In the genomic region with DNA sequence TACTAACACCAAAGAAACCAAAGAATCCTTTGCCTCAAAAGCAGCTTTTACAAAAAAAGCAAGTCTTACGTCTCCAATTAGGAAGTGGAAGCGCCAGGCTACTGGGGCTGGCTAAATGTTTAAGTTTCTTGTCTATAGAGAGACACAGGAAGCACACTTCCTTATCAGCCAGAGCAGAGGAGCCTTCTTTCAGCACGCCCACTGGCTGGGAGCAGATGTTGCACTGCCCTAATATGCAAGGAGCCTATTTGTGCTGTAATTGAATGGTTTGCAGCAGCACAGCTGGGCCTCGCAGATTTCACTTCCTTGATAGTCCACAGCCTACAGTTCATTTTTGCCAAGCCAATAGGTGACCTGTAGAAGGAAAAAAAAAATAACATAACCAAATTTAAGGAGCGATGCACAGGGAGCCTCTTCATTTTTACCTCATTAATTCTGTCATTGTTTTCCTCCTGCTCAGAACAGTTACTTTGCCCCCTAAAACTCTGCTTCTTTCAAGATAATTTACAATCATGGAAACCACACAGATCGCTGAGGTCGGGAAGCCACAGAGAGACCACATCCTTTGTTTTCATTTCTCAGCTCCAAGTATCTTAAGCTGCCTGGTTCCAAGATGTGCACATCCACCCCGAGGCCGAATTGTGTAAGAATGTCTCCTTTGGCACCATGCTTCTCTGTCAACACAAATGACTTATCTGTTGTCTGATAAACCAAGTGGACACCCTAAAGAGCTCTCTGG, we compare ENCODE assay signal across 9 mouse cellular contexts.
DNase-seq lines count a peak whose midpoint lies in the region; ATAC-seq and TF ChIP-seq lines count a peak whose summit lies in the region.
"Had no signal": no experiment of that assay in that cellular context is flagged by ENCODE, and none has a peak within 500 bp of the region (broad histone marks: within the 10 kb centered on the region; RNA-seq: fewer than 3 reads in every experiment).

No protein-coding gene starts in this region.

- peak; percentile 36; the same call in 1 of the 2 replicates for ATAC-seq in forebrain, postnatal 0 days
- 0 out of 2 replicates have a peak, but pooled peaks have one; percentile 23 for ATAC-seq in intestine, embryonic 14.5 days (replicated peaks; ENCODE audit: low FRiP score, low TSS enrichment, low read depth)
- peak; percentile 96 for ATAC-seq in stomach, embryonic 15.5 days (ENCODE audit: insufficient read depth, low FRiP score, low read depth)

- no peaks in the 10 kb centered on the region for H3K9me3 ChIP-seq in forebrain, postnatal 0 days (ENCODE audit: low read length)
- no peaks in the 10 kb centered on the region for H3K9me3 ChIP-seq in intestine, embryonic 14.5 days (ENCODE audit: control insufficient read depth, low read length)
- no peaks in the 10 kb centered on the region for H3K9me3 ChIP-seq in stomach, embryonic 15.5 days
- H3K9me3 ChIP-seq: embryonic facial prominence, embryonic 15.5 days had no signal

- no peak overlapping the region for H3K9ac ChIP-seq in forebrain, postnatal 0 days
- no peak overlapping the region for H3K9ac ChIP-seq in intestine, embryonic 14.5 days (ENCODE audit: low read length)
- H3K9ac ChIP-seq in stomach, embryonic 15.5 days = no peak overlapping the region
- H3K9ac ChIP-seq: embryonic facial prominence, embryonic 15.5 days had no signal

- WGBS in forebrain, postnatal 0 days = 71% methylated on average over 9 of the region's 9 CpGs
- 43% methylated on average over 9 of the region's 9 CpGs for WGBS in intestine, embryonic 14.5 days
- 44% methylated on average over 9 of the region's 9 CpGs for WGBS in stomach, embryonic 15.5 days

- H3K4me1 ChIP-seq in forebrain, postnatal 0 days (ENCODE audit: insufficient read depth) = no peaks in the 10 kb centered on the region
- no peaks in the 10 kb centered on the region; the same call in 1 of the 2 replicates for H3K4me1 ChIP-seq in intestine, embryonic 14.5 days (replicated peaks; ENCODE audit: control insufficient read depth, insufficient read depth, low read length)
- H3K4me1 ChIP-seq in stomach, embryonic 15.5 days = no peaks in the 10 kb centered on the region

- H3K4me3 ChIP-seq in forebrain, postnatal 0 days (ENCODE audit: low read depth, low read length) = no peak overlapping the region
- H3K4me3 ChIP-seq in intestine, embryonic 14.5 days (ENCODE audit: low read depth, low read length) = no peak overlapping the region
- H3K4me3 ChIP-seq in stomach, embryonic 15.5 days (replicated peaks) = no peak overlapping the region
- H3K4me3 ChIP-seq: embryonic facial prominence, embryonic 15.5 days had no signal

- no peaks in the 10 kb centered on the region for H3K36me3 ChIP-seq in forebrain, postnatal 0 days (ENCODE audit: insufficient read depth)
- H3K36me3 ChIP-seq in intestine, embryonic 14.5 days (ENCODE audit: control insufficient read depth, insufficient read depth, low read length) = no peaks in the 10 kb centered on the region
- no peaks in the 10 kb centered on the region for H3K36me3 ChIP-seq in stomach, embryonic 15.5 days
- H3K36me3 ChIP-seq: embryonic facial prominence, embryonic 15.5 days had no signal

- TF ChIP-seq CTCF in forebrain, postnatal 0 days (IDR thresholded peaks at IDR 0.05; ENCODE audit: low read depth) = no peak

- H3K27me3 ChIP-seq in forebrain, postnatal 0 days (ENCODE audit: insufficient read depth, low read length) = no peaks in the 10 kb centered on the region
- no peaks in the 10 kb centered on the region for H3K27me3 ChIP-seq in intestine, embryonic 14.5 days (replicated peaks; ENCODE audit: control insufficient read depth, insufficient read depth, low read length)
- H3K27me3 ChIP-seq in stomach, embryonic 15.5 days (replicated peaks) = no peaks in the 10 kb centered on the region
- H3K27me3 ChIP-seq: embryonic facial prominence, embryonic 15.5 days had no signal

- DNase-seq in spleen, adult 12 weeks (ENCODE audit: low spot score) = peak; percentile 67
- no peak for DNase-seq in spleen, adult 18-20 months
- DNase-seq in forebrain, postnatal 0 days = peak; percentile 4
- no peak for DNase-seq in intestine, embryonic 14.5 days (ENCODE audit: low spot score)
- DNase-seq in lung, postnatal 25 days (ENCODE audit: low spot score) = peak; percentile 27
- no peak for DNase-seq in cerebellum, postnatal 4 days (ENCODE audit: low spot score in 2 of 2)
- DNase-seq in ovary, postnatal 36 days (ENCODE audit: low spot score) = no peak

- no peak overlapping the region for H3K27ac ChIP-seq in forebrain, postnatal 0 days (ENCODE audit: low read depth, low read length)
- no peak overlapping the region for H3K27ac ChIP-seq in intestine, embryonic 14.5 days (ENCODE audit: low read depth)
- H3K27ac ChIP-seq in stomach, embryonic 15.5 days = peak overlapping the region; percentile 8; the same call in 1 of the 2 replicates
- H3K27ac ChIP-seq: embryonic facial prominence, embryonic 15.5 days had no signal

- no peak overlapping the region for H3K4me2 ChIP-seq in forebrain, postnatal 0 days (ENCODE audit: low read depth)
- H3K4me2 ChIP-seq in intestine, embryonic 14.5 days (ENCODE audit: low read length) = no peak overlapping the region
- H3K4me2 ChIP-seq in stomach, embryonic 15.5 days = no peak overlapping the region
- H3K4me2 ChIP-seq: embryonic facial prominence, embryonic 15.5 days had no signal

Comparison
In these comparisons a context has a peak if more than half of its experiments do, and no peak if none do; other contexts are left out.
1. DNase-seq: peak in spleen, adult 12 weeks (single experiment), forebrain, postnatal 0 days (single experiment) and lung, postnatal 25 days (single experiment); none in spleen, adult 18-20 months (0 of 2), intestine, embryonic 14.5 days (single experiment), cerebellum, postnatal 4 days (0 of 2) and ovary, postnatal 36 days (single experiment).
2. ATAC-seq: peak in every context shown above with its lines; median percentile 96 in stomach, embryonic 15.5 days; 36 in forebrain, postnatal 0 days; 23 in intestine, embryonic 14.5 days.